Mouse (Mus musculus) MEL (cell line): ENCODE results near the gene Myo1c. TPM values are rescaled to one million over a fixed set of nuclear protein-coding genes. Genes with fewer than 3 reads are reported as not detected.

ENCODE experiments used
- DNase-seq: peaks from one replicate; pipeline ENCODE4 v3.0.0; 2011; ENCODE audit warnings: low read depth, low spot score
- H3K27ac ChIP-seq: 2 replicates; pipeline ENCODE4 v1.5.1; 2012; ENCODE audit warnings: low read depth, mild to moderate bottlenecking, control low read depth, low read length, moderate library complexity; ENCODE audit not compliant: control insufficient read depth
- H3K27me3 ChIP-seq, 2 experiments: fragments of 150-350 bp in 1 of 2; sonication (generic) in 1 of 2; 2 replicates each; pipeline ENCODE4 v1.6.1; 2012; ENCODE audit warnings: low read length in 2 of 2, mild to moderate bottlenecking in 2 of 2, improper control_type of control experiment in 1 of 2, moderate library complexity in 1 of 2; ENCODE audit not compliant: insufficient read depth in 2 of 2, control insufficient read depth in 1 of 2
- H3K36me3 ChIP-seq, 2 experiments: 2 replicates each; pipeline ENCODE4 v1.6.1; 2012 to 2014; ENCODE audit warnings: low read length in 2 of 2, improper control_type of control experiment in 1 of 2, inconsistent platforms in 1 of 2, mild to moderate bottlenecking in 1 of 2; ENCODE audit not compliant: insufficient read depth in 2 of 2, control insufficient read depth in 1 of 2
- H3K4me1 ChIP-seq, 2 experiments: fragments of 150-350 bp in 1 of 2; sonication (generic) in 1 of 2; 2 replicates each; pipeline ENCODE4 v1.6.1; 2012; ENCODE audit warnings: low read length in 2 of 2, improper control_type of control experiment in 1 of 2, mild to moderate bottlenecking in 1 of 2; ENCODE audit not compliant: insufficient read depth in 2 of 2, control insufficient read depth in 1 of 2
- H3K4me3 ChIP-seq, 2 experiments: fragments of 150-350 bp in 1 of 2; sonication (generic) in 1 of 2; 2 replicates each; pipeline ENCODE4 v1.5.1; 2012; ENCODE audit warnings: low read depth in 2 of 2, low read length in 2 of 2, mild to moderate bottlenecking in 2 of 2, moderate library complexity in 2 of 2, control low read depth in 1 of 2, improper control_type of control experiment in 1 of 2; ENCODE audit not compliant: control insufficient read depth in 1 of 2, insufficient read depth in 1 of 2
- H3K79me2 ChIP-seq: 2 replicates; pipeline ENCODE4 v1.6.1; 2012; ENCODE audit warnings: mild to moderate bottlenecking, low read length, moderate library complexity; ENCODE audit not compliant: control insufficient read depth, poor library complexity, insufficient read depth
- H3K9ac ChIP-seq: 2 replicates; pipeline ENCODE4 v1.6.1; 2012; ENCODE audit warnings: low read depth, mild to moderate bottlenecking, control low read depth, low read length, moderate library complexity; ENCODE audit not compliant: control insufficient read depth, poor library complexity, severe bottlenecking
- H3K9me3 ChIP-seq: fragments of 150-350 bp; sonication (generic); replicated peaks from 2 replicates; pipeline ENCODE4 v1.6.1; 2012; ENCODE audit warnings: mild to moderate bottlenecking, low read length, improper control_type of control experiment, moderate library complexity; ENCODE audit not compliant: insufficient read depth
- CHD2 ChIP-seq: IDR thresholded peaks from 2 replicates; pipeline ENCODE4 v1.6.1; 2011; ENCODE audit warnings: low read length, improper control_type of control experiment
- CTCF ChIP-seq, 3 experiments: IDR thresholded peaks in 2 of 3; conservative IDR thresholded peaks in 1 of 3; 2 replicates each; pipeline ENCODE4 v1.5.1; 2011 to 2012; ENCODE audit warnings: low read length in 3 of 3, low read depth in 2 of 3, mild to moderate bottlenecking in 2 of 3, improper control_type of control experiment in 1 of 3, inconsistent platforms in 1 of 3, mixed read lengths in 1 of 3, moderate library complexity in 1 of 3; ENCODE audit not compliant: control insufficient read depth in 1 of 3, insufficient read depth in 1 of 3, poor library complexity in 1 of 3, severe bottlenecking in 1 of 3
- E2F4 ChIP-seq: IDR thresholded peaks from 2 replicates; pipeline ENCODE4 v1.6.1; 2011; ENCODE audit warnings: low read depth, low read length, improper control_type of control experiment, borderline replicate concordance
- ELF1 ChIP-seq: IDR thresholded peaks from 2 replicates; pipeline ENCODE4 v1.6.1; 2014; ENCODE audit warnings: low read depth, mild to moderate bottlenecking, inconsistent platforms, low read length, improper control_type of control experiment, moderate library complexity
- GABPA ChIP-seq: IDR thresholded peaks from 2 replicates; pipeline ENCODE4 v1.6.1; 2012; ENCODE audit warnings: low read depth, mild to moderate bottlenecking, inconsistent platforms, low read length, improper control_type of control experiment, moderate library complexity
- HCFC1 ChIP-seq: IDR thresholded peaks from 2 replicates; pipeline ENCODE4 v1.6.1; 2012; ENCODE audit warnings: low read depth, mild to moderate bottlenecking, inconsistent platforms, low read length, improper control_type of control experiment, moderate library complexity
- JUND ChIP-seq: IDR thresholded peaks from 2 replicates; pipeline ENCODE4 v1.6.1; 2011; ENCODE audit warnings: low read depth, mild to moderate bottlenecking, improper control_type of control experiment, low read length
- MAFK ChIP-seq: IDR thresholded peaks from 2 replicates; pipeline ENCODE4 v1.6.1; 2011; ENCODE audit warnings: low read depth, mild to moderate bottlenecking, low read length, improper control_type of control experiment, borderline replicate concordance
- MAZ ChIP-seq: IDR thresholded peaks from 2 replicates; pipeline ENCODE4 v1.6.1; 2012; ENCODE audit warnings: low read depth, mild to moderate bottlenecking, inconsistent platforms, low read length, improper control_type of control experiment
- MEF2A ChIP-seq: IDR thresholded peaks from 2 replicates; pipeline ENCODE4 v1.6.1; 2014; ENCODE audit warnings: low read depth, mild to moderate bottlenecking, inconsistent platforms, low read length, improper control_type of control experiment; ENCODE audit not compliant: poor library complexity, insufficient replicate concordance, severe bottlenecking; ENCODE audit errors: extremely low read depth
- NRF1 ChIP-seq: IDR thresholded peaks from 2 replicates; pipeline ENCODE4 v1.6.1; 2014; ENCODE audit warnings: low read depth, mild to moderate bottlenecking, inconsistent platforms, low read length, improper control_type of control experiment, moderate library complexity; ENCODE audit not compliant: poor library complexity, insufficient read depth, severe bottlenecking
- POLR2A ChIP-seq, 2 experiments: IDR thresholded peaks; 2 replicates each; pipeline ENCODE4 v1.6.1; 2011 to 2012; ENCODE audit warnings: low read length in 2 of 2, mild to moderate bottlenecking in 2 of 2, control low read depth in 1 of 2, improper control_type of control experiment in 1 of 2, low read depth in 1 of 2, moderate library complexity in 1 of 2; ENCODE audit not compliant: control insufficient read depth in 1 of 2, insufficient read depth in 1 of 2, poor library complexity in 1 of 2
- POLR2AphosphoS5 ChIP-seq: IDR thresholded peaks from 2 replicates; pipeline ENCODE4 v1.6.1; 2012; ENCODE audit warnings: low read depth, borderline replicate concordance, mild to moderate bottlenecking, inconsistent platforms, low read length, moderate library complexity, mixed read lengths
- TCF12 ChIP-seq: IDR thresholded peaks from 2 replicates; pipeline ENCODE4 v1.6.1; 2014; ENCODE audit warnings: low read depth, mild to moderate bottlenecking, inconsistent platforms, low read length, improper control_type of control experiment, moderate library complexity
- USF1 ChIP-seq: IDR thresholded peaks from 2 replicates; pipeline ENCODE4 v1.6.1; 2014; ENCODE audit warnings: low read depth, mild to moderate bottlenecking, inconsistent platforms, low read length, improper control_type of control experiment, moderate library complexity
- USF2 ChIP-seq, 2 experiments: IDR thresholded peaks; 2 replicates each; pipeline ENCODE4 v1.6.1; 2011 to 2012; ENCODE audit warnings: improper control_type of control experiment in 2 of 2, low read length in 2 of 2, borderline replicate concordance in 1 of 2, inconsistent platforms in 1 of 2, low read depth in 1 of 2, mild to moderate bottlenecking in 1 of 2; ENCODE audit not compliant: insufficient read depth in 1 of 2
- ZMIZ1 ChIP-seq: IDR thresholded peaks from 2 replicates; pipeline ENCODE4 v1.6.1; 2012; ENCODE audit warnings: low read depth, mild to moderate bottlenecking, inconsistent platforms, low read length, improper control_type of control experiment, moderate library complexity
- polyA plus RNA-seq, 2 experiments: library from polyadenylated mRNA; stranded (reverse) in 1 of 2; unstranded in 1 of 2; fragments of >175 nt in 1 of 2; fragments of >200 nt in 1 of 2; gene quantifications; 2 replicates each; pipeline versions ENCODE4 v1.2.1 to v1.2.4; 2012; ENCODE audit warnings: low replicate concordance in 2 of 2, low read depth in 1 of 2; ENCODE audit not compliant: insufficient read length in 2 of 2, insufficient read depth in 1 of 2, missing spikeins in 1 of 2
- total RNA-seq: library from RNA; depleted of rRNA; stranded (reverse); fragments of 300-350 nt; gene quantifications from 2 replicates; pipeline ENCODE4 v1.2.3, GENCODE M21; 2012

Myo1c gene
- total and polyA plus RNA-seq, 3 experiments, result 33.2 to 45.6 TPM; not detected in 1

DNA sequence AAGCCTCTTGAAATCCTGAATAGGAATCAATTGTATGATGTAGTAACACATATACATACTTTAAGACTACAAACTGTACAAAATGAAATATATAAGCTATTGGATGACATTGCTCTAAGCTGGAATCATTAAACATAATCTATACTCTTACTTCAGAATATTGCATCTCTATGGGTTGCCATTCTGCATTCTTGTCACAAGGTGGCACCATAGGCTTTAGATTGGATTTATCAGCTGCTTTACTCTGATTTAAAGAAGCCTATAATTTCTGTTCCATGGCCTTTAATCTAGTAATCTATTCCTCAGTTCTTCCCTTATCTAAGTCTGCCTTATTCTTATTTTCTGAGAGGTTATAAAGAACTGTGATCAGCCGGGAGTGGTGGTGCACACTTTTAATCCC, 63.6 kb downstream of the Myo1c start (continued):
- TF ChIP-seq MEF2A (no peak), HCFC1 (no peak), USF1 (no peak), NRF1 (no peak), CTCF (IDR thresholded peaks at IDR 0.05 in 2 of 3, conservative IDR thresholded peaks at IDR 0.05 in 1 of 3; ENCODE audit: control insufficient read depth in 1 of 3, insufficient read depth in 1 of 3, low read depth in 2 of 3, low read length in 3 of 3, poor library complexity in 1 of 3, severe bottlenecking in 1 of 3) (peak in 2 of 3 experiments; percentile 64 to 97; a peak in 5 of 6 replicates), GABPA (no peak), ZMIZ1 (no peak)

DNA sequence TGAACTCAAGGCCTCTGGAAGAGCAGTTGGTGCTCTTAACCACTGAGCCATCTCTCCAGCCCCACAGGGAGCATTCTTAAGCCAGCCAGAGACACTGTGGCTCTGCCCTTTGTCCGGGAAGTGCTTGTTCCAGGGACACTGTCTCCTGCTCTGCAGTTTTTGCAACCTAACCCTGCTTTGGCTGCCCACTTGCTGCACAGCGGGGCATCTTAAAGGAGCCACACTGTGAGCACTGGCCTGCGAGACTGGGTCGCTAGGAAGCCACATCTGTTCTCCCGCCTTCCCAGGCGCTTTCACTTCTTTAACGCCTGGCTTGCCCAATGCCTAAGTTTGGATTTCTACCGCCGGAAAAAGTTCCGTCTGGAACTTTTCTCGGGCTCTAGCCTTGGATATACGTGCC, 65.3 kb downstream of the Myo1c start:
- no peak for DNase-seq
- Histone ChIP-seq H3K27ac (no peak overlapping the region), H3K9me3 (no peaks in the 10 kb centered on the region), H3K79me2 (no peaks in the 10 kb centered on the region), H3K27me3 (no peaks in the 10 kb centered on the region), H3K4me1 (no peaks in the 10 kb centered on the region), H3K9ac (no peak overlapping the region), H3K4me3 (no peak overlapping the region), H3K36me3 (no peaks in the 10 kb centered on the region)
- TF ChIP-seq ELF1, result no peak
- no peak for TF ChIP-seq TCF12
- no peak for TF ChIP-seq MAFK
- TF ChIP-seq USF2 (IDR thresholded peaks at IDR 0.05; ENCODE audit: borderline replicate concordance in 1 of 2, insufficient read depth in 1 of 2, low read depth in 1 of 2, low read length in 2 of 2), result no peak
- no peak for TF ChIP-seq CTCF (IDR thresholded peaks at IDR 0.05 in 2 of 3, conservative IDR thresholded peaks at IDR 0.05 in 1 of 3; ENCODE audit: control insufficient read depth in 1 of 3, insufficient read depth in 1 of 3, low read depth in 2 of 3, low read length in 3 of 3, poor library complexity in 1 of 3, severe bottlenecking in 1 of 3)
- no peak for TF ChIP-seq E2F4
- TF ChIP-seq POLR2A (IDR thresholded peaks at IDR 0.05; ENCODE audit: control insufficient read depth in 1 of 2, insufficient read depth in 1 of 2, low read depth in 1 of 2, low read length in 2 of 2, poor library complexity in 1 of 2), result no peak
- TF ChIP-seq MAZ, result no peak
- no peak for TF ChIP-seq POLR2AphosphoS5
- TF ChIP-seq JUND, result no peak
- no peak for TF ChIP-seq GABPA
- TF ChIP-seq CHD2, result no peak
- TF ChIP-seq ZMIZ1, result no peak
